Comparison of ENCODE assay signal across 9 mouse cellular contexts in the genomic region with DNA sequence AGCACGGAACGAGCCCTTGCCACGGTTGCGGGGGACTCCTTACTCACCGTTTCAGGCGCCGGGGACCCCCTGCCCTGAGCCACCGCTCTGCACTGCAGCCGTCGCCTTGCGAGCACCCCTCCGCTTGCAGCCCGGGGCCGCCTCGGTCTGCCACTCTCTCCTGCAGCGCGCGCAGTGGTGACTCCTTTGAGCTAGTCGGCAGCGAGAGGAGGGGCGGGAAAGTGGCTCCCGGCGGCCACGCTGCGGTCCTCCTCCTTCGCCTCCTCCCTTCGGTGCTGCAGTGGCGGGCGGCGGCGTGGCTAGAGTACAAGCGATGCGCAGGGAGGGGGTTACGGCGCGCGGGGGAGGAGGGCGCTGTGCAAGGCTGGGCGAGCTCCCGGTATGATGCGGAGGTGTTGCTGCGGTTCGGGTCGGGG. TPM values are rescaled to one million over a fixed set of nuclear protein-coding genes. Genes with fewer than 3 reads are reported as not detected.
DNase-seq lines count a peak whose midpoint lies in the region; ATAC-seq lines count a peak whose summit lies in the region.
"Had no signal": no experiment of that assay in that cellular context is flagged by ENCODE, and none has a peak within 500 bp of the region (broad histone marks: within the 10 kb centered on the region; RNA-seq: fewer than 3 reads in every experiment).

A gene (minus strand): TSS at position 177 of the 416 bp plus-strand sequence.

- H3K27ac ChIP-seq in heart, embryonic 11.5 days (ENCODE audit: low read depth, low read length) = no peak within 1 kb of the TSS
- H3K27ac ChIP-seq in embryonic facial prominence, embryonic 14.5 days (replicated peaks; ENCODE audit: low read depth, low read length) = no peak within 1 kb of the TSS
- peak within 1 kb of the TSS; percentile 78 for H3K27ac ChIP-seq in hindbrain, embryonic 12.5 days
- H3K27ac ChIP-seq in neural tube, embryonic 13.5 days (replicated peaks) = peak within 1 kb of the TSS; percentile 91

- peak within 1 kb of the TSS; percentile 49 for H3K4me3 ChIP-seq in heart, embryonic 11.5 days (ENCODE audit: low read depth, low read length)
- H3K4me3 ChIP-seq in embryonic facial prominence, embryonic 14.5 days (ENCODE audit: low read depth, low read length) = peak within 1 kb of the TSS; percentile 51
- H3K4me3 ChIP-seq in hindbrain, embryonic 12.5 days = peak within 1 kb of the TSS; percentile 52
- H3K4me3 ChIP-seq in neural tube, embryonic 13.5 days = peak within 1 kb of the TSS; percentile 55

- no peaks in the 10 kb centered on the region for H3K36me3 ChIP-seq in heart, embryonic 11.5 days (ENCODE audit: control insufficient read depth, insufficient read depth, low read length)
- no peaks in the 10 kb centered on the region for H3K36me3 ChIP-seq in embryonic facial prominence, embryonic 14.5 days (ENCODE audit: control insufficient read depth, insufficient read depth, low read length)
- H3K36me3 ChIP-seq in hindbrain, embryonic 12.5 days = no peaks in the 10 kb centered on the region
- H3K36me3 ChIP-seq in neural tube, embryonic 13.5 days = no peaks in the 10 kb centered on the region

- 0 out of 2 replicates have a peak, but pooled peaks cover 4% of the 10 kb centered on the region for H3K4me1 ChIP-seq in heart, embryonic 11.5 days (ENCODE audit: control insufficient read depth, insufficient read depth, low read length)
- peaks cover 6% of the 10 kb centered on the region for H3K4me1 ChIP-seq in embryonic facial prominence, embryonic 14.5 days (ENCODE audit: control insufficient read depth, insufficient read depth, low read length)
- peaks cover 23% of the 10 kb centered on the region; the same call in 1 of the 2 replicates for H3K4me1 ChIP-seq in hindbrain, embryonic 12.5 days
- H3K4me1 ChIP-seq in neural tube, embryonic 13.5 days (replicated peaks) = peaks cover 49% of the 10 kb centered on the region

- under 1% methylated on average over 39 of the region's 44 CpGs for WGBS in heart, embryonic 11.5 days (ENCODE audit: insufficient replicate concordance)
- under 1% methylated on average over 29 of the region's 44 CpGs for WGBS in embryonic facial prominence, embryonic 14.5 days
- WGBS in hindbrain, embryonic 12.5 days = under 1% methylated on average over 42 of the region's 44 CpGs
- 1% methylated on average over 40 of the region's 44 CpGs for WGBS in neural tube, embryonic 13.5 days

- peak; percentile 55; the same call in 1 of the 2 replicates for ATAC-seq in heart, embryonic 11.5 days (replicated peaks; ENCODE audit: insufficient number of reproducible peaks, low FRiP score, low TSS enrichment)
- ATAC-seq in embryonic facial prominence, embryonic 14.5 days (ENCODE audit: low read depth) = peak; percentile 80
- peak; percentile 73 for ATAC-seq in hindbrain, embryonic 12.5 days (ENCODE audit: low FRiP score)
- peak; percentile 69 for ATAC-seq in neural tube, embryonic 13.5 days (ENCODE audit: low read depth)
- no peak for ATAC-seq in monocyte, adult 5-6 weeks (replicated peaks; ENCODE audit: insufficient number of reproducible peaks, low FRiP score, low TSS enrichment, poor library complexity, severe bottlenecking)

- H3K4me2 ChIP-seq in heart, embryonic 11.5 days = peak within 1 kb of the TSS; percentile 89
- H3K4me2 ChIP-seq in embryonic facial prominence, embryonic 14.5 days (ENCODE audit: low read depth, low read length) = peak within 1 kb of the TSS; percentile 93
- H3K4me2 ChIP-seq in hindbrain, embryonic 12.5 days (replicated peaks) = peak within 1 kb of the TSS; percentile 90
- H3K4me2 ChIP-seq in neural tube, embryonic 13.5 days = peak within 1 kb of the TSS; percentile 75

- H3K27me3 ChIP-seq in heart, embryonic 11.5 days (ENCODE audit: control insufficient read depth, insufficient read depth, low read length) = peaks cover 66% of the 10 kb centered on the region
- peaks cover 72% of the 10 kb centered on the region for H3K27me3 ChIP-seq in embryonic facial prominence, embryonic 14.5 days (replicated peaks; ENCODE audit: control insufficient read depth, insufficient read depth, low read length)
- H3K27me3 ChIP-seq in hindbrain, embryonic 12.5 days = peaks cover 68% of the 10 kb centered on the region
- H3K27me3 ChIP-seq in neural tube, embryonic 13.5 days = peaks cover 54% of the 10 kb centered on the region

- no peak within 1 kb of the TSS for H3K9ac ChIP-seq in heart, embryonic 11.5 days (ENCODE audit: low read depth, low read length)
- peak within 1 kb of the TSS; percentile 59 for H3K9ac ChIP-seq in embryonic facial prominence, embryonic 14.5 days (ENCODE audit: low read depth, low read length)
- peak within 1 kb of the TSS; percentile 66 for H3K9ac ChIP-seq in hindbrain, embryonic 12.5 days
- peak within 1 kb of the TSS; percentile 75 for H3K9ac ChIP-seq in neural tube, embryonic 13.5 days

- intact Hi-C loops in heart, postnatal 36 days (cut with DNase I) = no loop called here
- intact Hi-C loops in left cerebral cortex, postnatal 4 days (cut with DNase I) = loop anchor here (10.0 kb wide), 2 partner anchors 192 to 242 kb away; no protein-coding TSS in a partner anchor

- no peaks in the 10 kb centered on the region for H3K9me3 ChIP-seq in heart, embryonic 11.5 days (replicated peaks; ENCODE audit: control insufficient read depth, low read length)
- no peaks in the 10 kb centered on the region for H3K9me3 ChIP-seq in embryonic facial prominence, embryonic 14.5 days (ENCODE audit: control insufficient read depth, low read length)
- no peaks in the 10 kb centered on the region for H3K9me3 ChIP-seq in hindbrain, embryonic 12.5 days (replicated peaks)
- H3K9me3 ChIP-seq in neural tube, embryonic 13.5 days = no peaks in the 10 kb centered on the region

- DNase-seq in heart, postnatal 36 days = no peak
- peak; percentile 88 for DNase-seq in ZHBTc4 (ENCODE audit: low read depth, low spot score)
- DNase-seq in embryonic facial prominence, embryonic 14.5 days (ENCODE audit: low spot score) = peak; percentile 88
- DNase-seq in left cerebral cortex, postnatal 4 days = peak; percentile 68

RNA-seq across cellular contexts. Expression of the gene that starts here (rescaled TPM):
- 0.69 and 1.2 TPM in 2 replicates for polyA plus RNA-seq in heart, embryonic 11.5 days (2014; fragmentation: Nextera tagmentation; extraction: Ambion mirVana)
- under 1 TPM; 0.16 to 0.25 TPM for total RNA-seq in heart, postnatal 36 days (2021)
- polyA plus RNA-seq in embryonic facial prominence, embryonic 14.5 days (2014; fragmentation: Nextera tagmentation; extraction: Ambion mirVana) = 3.6 and 5.6 TPM in 2 replicates
- 10.9 and 14.9 TPM in 2 replicates for polyA plus RNA-seq in hindbrain, embryonic 12.5 days (2016; fragmentation: Nextera tagmentation; extraction: Ambion mirVana)
- 10 to 100 TPM; 13.2 to 18.5 TPM for total RNA-seq in left cerebral cortex, postnatal 4 days (2021)
- polyA plus RNA-seq in neural tube, embryonic 13.5 days (2015; fragmentation: Nextera tagmentation; extraction: Ambion mirVana) = 26.8 and 32.3 TPM in 2 replicates
- 1.5 TPM in 1 of 3 replicates, not detected in the others for total RNA-seq in monocyte, adult 5-6 weeks (2017)
- total RNA-seq: MEL had no signal

Comparison
In these comparisons a context has a peak if more than half of its experiments do, and no peak if none do; other contexts are left out.
1. H3K27ac ChIP-seq: peak in hindbrain, embryonic 12.5 days (single experiment) and neural tube, embryonic 13.5 days (single experiment); none in heart, embryonic 11.5 days (single experiment) and embryonic facial prominence, embryonic 14.5 days (single experiment).
2. DNase-seq: peak in ZHBTc4 (single experiment), embryonic facial prominence, embryonic 14.5 days (single experiment) and left cerebral cortex, postnatal 4 days (single experiment); none in heart, postnatal 36 days (0 of 2).
3. Peak in every context shown above with its lines, with median percentiles within 50 percentile points of each other: H3K4me2 ChIP-seq and H3K4me3 ChIP-seq.